Mouse (Mus musculus) WW6 (cell line): ENCODE results near the gene Kcnc1.

ENCODE experiments used
- DNase-seq: peaks from one replicate; pipeline ENCODE4 v3.0.0-alpha.2; 2013; ENCODE audit warnings: low read depth, low spot score

The Kcnc1 gene

DNA sequence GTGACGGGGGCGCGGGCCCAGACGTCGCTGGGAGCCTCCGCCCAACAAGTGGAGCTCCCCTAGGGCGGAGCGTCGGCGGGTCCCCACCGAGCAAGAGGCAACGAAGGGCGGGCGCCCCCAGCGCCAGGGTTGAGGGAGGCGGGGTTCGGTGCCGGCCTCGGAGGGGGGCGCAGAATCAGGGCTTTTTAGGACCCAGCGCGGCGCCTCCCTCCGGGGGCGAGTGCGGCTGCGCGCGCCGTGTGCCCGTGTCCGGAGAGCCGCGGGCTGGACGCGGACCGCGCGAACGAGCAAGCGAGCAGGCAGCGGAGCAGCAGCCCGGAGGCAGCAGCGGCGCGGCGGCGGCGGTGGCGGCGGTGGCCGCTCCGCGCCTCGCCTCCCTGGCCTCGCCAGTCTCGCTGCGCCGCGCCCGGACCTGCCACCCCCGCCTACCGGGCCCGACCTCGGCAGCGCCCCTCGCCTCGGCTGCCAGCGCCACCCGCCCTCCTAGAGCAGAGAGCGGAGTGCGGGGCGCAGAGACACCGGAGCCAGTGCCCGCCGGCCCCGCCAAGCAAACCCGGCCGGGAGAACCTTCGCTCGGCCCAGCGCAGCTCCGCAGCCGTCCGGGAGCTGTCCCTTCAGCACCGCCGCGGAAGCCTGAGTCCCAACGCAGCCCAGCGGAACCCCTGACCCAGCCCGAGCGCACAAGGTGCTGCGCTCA is at the start of gene Kcnc1:
Gene Kcnc1, plus strand, starts transcription at position 267 of the 697 bp plus-strand sequence.
- DNase-seq: peak; percentile 50

DNA sequence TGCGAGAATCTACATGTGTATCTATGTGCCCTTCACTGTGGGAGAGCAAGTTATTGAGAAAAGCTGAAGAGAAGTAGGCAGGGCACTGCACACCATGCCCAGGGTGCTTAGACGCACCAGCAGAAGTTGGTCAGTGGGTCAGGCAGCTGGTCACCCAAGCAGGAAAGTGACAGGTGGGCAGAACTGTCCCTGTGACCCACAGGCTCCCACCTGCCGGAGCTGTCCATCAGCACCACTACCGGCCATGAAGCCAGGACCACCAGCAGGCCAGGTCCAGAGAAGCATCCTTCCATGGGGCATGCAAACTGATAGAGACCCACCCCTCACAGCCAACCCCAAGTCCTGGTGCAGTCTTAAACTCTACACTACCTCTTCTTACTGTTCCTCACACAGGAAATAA is 48.6 kb upstream of the Kcnc1 start:
- DNase-seq: no peak

DNA sequence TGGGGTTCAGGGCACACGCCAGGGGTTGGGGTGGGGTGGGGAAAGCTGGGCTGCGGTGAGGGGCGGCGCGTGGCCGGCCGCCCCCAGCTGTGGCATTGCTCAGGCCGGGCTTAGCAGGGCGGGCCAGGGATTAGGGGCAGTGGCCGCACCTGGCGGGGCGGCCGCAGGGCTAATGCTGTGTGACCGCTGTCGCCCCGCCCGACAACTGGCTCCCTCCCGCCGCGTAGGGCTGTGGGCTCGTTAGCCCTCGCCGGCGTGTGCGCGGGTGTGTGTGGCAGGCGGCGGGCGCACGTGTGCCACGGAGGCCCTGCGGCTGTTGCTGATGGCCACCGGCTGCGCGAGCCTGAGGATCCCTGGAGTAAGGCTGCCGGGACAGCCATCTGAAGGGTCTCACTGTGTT is 47.5 kb upstream of the Kcnc1 start:
- DNase-seq: no peak

DNA sequence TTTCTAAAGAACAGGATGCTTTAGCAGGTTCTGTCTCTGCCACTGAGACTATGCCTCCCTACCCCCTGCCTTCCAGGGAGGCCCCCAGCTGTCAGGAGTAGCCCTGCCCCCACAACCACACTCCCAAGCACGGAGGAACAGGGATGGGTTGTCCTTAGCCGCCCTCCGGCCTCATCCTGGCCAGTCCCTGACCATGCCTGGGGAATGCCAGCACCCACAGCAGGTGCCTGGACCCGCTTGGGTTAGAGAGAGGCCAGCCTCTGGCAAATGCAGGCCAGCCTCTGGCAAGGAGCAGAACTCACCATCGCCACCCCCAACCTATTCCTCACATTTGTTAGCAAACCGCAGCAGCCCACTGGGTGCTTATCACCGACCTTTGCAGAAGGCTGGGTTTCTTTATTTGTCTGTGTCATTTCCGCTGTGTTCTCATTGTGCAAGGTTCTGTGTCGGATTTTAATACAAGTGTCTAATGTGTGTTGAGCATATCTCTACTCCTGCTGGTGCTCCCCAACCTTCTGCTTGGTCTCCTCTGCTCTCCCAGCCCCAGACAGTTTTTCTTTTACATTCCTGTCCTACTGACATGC is 46.1 kb upstream of the Kcnc1 start:
- DNase-seq: no peak

DNA sequence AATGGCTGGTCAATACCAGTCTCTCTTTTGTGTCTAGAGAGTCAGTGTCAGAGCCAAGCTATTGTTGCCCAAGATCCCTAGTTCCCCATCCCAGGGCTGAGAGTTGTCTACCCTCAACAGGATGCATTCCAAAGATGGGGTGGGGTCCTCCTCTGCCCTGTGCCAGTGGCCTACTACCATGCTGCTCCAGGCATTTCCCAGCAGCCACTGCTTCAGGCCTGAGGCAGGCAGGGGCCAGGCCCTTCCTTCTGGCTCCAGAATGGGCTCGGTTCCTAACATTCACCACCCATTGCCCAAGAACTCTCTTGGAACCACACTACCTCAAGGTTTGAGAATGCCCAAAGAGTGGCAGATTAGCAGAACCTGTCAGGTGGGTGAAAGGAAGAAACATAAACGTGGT is 43.5 kb upstream of the Kcnc1 start:
- no peak for DNase-seq

DNA sequence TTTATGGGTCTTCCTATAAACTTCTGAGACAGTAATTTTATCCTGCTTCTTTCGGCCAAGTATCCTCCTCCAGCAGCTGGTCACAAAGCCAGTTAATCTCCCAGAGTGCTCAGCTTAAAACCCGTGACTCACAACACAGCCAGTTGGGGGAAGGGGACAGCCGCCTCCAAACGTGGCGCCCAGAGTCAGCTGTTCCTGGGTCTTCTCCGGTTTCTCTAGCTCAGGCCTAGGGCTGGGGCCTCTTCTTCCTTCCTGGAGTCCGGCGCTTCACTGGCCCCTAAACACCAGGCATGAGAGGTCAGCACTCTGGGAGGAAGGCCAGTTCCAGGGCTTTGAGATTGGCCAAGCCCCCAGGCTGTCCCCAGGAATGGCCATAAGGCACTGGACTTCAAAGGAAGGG is 43.1 kb upstream of the Kcnc1 start:
- DNase-seq: no peak

DNA sequence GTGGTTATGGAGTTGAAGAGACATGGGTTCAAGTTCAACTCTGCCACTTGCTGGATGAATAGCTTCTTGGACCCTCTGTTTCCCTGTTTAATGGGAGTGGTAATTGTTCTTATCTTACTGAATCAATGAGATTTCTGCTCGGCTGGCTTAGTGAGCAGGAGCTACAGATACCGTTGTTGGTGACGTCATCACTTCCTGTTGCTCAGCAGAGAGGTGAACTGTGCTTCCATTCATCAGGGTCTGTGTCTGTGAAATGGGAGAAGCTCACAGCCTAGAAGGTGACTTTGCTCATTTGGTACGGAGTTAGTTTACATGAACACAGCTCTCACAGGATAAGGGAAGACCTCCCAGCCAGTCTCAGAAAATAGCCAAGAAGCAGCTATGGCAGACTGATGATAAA is 42.4 kb upstream of the Kcnc1 start:
- DNase-seq: no peak

DNA sequence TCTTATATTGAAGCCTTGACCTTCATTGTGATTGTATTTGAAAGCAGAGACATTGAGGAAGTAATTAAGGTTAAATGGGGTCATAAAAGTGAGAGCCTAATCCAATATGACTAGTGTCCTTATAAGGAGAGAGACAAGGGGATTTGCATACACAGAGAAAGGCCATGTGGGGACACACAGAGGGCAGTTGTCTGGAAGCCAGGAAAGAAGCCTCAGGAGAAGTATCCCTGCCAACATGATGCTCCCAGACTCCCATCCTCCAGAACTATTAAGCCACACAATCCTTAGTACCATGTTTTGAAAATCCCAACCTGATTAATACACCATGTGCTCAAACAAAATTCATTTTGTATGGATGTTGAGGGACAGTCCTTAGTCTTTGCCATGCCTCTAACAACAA is 34.5 kb upstream of the Kcnc1 start:
- DNase-seq: no peak

DNA sequence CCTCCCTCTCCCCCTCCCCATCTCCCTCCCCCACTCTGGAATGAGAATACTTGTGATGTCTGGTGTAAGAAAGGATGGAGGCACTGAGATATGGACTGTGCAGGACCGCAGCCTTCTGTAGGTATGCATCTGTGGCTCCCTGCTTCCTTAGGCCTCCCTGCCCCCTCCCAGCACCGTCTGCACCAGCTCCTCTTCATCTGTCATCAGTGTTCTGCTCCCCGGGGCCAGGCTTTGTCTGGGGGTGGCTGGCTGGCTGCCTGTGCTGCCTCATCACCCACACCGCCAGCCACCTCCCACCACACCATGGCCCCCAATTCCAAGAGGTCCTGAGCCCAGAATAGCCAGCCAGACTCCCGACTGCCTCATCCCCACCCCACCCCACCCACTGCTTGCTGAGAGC is 32.1 kb upstream of the Kcnc1 start:
- DNase-seq: no peak

DNA sequence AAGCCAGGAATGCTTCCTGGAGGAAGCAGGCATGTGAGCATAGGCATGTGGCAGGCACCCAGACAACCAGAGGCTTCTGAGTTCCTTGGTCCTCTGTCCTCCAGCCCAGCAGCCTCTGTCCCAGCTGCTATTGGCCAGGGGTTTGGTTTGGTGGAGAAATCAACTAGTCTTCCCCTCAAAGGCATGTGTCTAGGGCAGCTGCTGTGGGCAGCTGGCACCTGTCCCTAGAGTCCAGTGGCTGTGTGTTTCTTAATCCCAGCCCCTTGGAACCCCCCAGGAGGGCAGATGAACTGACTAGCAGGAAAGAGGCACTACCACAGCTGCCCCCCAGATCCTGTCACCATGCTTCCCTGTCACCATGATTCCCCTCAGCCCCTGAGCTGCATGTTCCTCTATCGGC is 30.5 kb upstream of the Kcnc1 start:
- no peak for DNase-seq

DNA sequence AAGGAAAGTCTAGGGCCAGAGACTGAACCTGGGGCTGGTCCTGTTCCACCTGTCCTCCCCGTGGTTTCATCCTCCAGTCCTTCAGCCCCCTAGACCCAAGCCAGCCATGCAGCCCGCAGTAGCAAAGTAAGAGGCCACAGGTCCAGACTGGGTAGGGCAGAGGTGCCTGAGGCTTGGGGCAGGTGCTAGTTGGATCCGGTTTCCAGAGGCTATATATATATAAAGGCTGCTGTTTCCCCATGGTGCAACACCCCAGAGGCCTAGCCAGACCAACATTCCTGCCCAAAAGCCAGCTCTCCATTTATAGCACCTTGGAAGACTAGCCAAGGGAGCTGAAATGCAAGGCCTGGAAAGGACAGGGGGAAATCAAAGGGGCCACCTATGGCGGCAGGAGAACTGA is 25.2 kb upstream of the Kcnc1 start:
- no peak for DNase-seq

DNA sequence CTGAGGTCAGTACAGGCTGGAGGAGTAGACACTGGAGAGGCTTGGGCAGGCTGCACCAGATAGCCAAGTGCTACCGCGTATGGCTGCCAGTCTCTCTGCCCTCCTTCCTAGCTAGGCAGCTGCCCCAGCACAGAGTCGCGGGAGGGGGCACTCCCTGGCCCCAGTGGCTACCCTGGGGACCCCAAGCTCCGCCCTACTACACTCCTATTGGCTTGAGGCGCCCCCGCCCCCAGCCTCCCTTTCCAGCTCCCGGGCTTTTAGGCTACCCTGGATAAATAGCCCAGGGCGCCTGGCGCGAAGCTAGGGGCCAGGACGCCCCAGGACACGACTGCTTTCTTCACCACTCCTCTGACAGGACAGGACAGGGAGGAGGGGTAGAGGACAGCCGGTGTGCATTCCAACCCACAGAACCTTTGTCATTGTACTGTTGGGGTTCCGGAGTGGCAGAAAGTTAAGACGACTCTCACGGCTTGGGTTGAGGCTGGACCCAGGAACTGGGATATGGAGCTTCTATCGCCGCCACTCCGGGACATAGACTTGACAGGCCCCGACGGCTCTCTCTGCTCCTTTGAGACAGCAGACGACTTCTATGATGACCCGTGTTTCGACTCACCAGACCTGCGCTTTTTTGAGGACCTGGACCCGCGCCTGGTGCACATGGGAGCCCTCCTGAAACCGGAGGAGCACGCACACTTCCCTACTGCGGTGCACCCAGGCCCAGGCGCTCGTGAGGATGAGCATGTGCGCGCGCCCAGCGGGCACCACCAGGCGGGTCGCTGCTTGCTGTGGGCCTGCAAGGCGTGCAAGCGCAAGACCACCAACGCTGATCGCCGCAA is 19.9 kb upstream of the Kcnc1 start, which contains the start of gene Myod1:
Gene Myod1, plus strand, starts transcription at position 303 of the 836 bp plus-strand sequence.
- no peak for DNase-seq

DNA sequence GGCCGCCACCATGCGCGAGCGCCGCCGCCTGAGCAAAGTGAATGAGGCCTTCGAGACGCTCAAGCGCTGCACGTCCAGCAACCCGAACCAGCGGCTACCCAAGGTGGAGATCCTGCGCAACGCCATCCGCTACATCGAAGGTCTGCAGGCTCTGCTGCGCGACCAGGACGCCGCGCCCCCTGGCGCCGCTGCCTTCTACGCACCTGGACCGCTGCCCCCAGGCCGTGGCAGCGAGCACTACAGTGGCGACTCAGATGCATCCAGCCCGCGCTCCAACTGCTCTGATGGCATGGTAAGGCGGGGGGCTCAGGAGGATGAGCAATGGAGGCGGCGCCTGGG is 19.3 kb upstream of the Kcnc1 start:
- peak; percentile 40 for DNase-seq

DNA sequence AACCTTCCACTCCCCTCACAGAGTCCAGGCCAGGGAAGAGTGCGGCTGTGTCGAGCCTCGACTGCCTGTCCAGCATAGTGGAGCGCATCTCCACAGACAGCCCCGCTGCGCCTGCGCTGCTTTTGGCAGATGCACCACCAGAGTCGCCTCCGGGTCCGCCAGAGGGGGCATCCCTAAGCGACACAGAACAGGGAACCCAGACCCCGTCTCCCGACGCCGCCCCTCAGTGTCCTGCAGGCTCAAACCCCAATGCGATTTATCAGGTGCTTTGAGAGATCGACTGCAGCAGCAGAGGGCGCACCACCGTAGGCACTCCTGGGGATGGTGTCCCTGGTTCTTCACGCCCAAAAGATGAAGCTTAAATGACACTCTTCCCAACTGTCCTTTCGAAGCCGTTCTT is 18.2 kb upstream of the Kcnc1 start:
- no peak for DNase-seq

DNA sequence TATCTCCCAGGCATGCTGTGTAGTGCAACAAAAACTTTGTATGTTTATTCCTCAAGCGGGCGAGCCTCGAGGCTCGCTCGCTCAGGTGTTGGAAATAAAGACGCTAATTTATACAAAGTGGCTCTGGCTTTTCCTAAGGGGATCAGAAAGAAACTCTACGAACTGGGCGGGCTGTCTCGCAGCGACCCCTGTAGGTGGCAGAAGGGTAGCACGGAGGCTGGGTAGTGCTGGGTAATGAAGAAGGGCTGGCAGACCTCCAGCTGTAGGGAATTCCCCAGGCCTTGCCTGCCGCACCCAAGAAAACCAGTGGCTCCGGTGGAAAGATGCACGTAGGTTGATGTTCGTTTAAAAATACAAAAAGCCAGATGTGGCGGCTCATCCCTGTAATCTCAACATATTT is 17.3 kb upstream of the Kcnc1 start:
- no peak for DNase-seq

DNA sequence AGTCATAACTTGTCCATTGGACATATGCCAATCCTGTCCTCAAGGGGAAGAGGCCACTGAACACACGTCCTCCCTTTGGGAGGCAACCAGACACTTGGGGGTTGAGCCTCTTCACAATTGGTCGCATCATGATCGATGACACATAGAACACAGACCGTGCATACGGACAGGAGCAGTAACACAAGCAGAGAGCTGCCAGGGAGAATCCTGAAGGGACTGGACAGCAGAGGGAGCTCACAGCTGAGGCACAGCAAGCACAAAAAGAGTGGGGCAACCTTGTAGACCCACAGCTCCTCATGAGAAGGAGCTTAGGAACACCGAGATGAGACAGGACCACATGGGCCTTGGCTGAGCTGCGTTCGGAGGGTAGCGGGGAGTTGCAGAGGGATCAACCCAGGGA is 15.7 kb upstream of the Kcnc1 start:
- no peak for DNase-seq

DNA sequence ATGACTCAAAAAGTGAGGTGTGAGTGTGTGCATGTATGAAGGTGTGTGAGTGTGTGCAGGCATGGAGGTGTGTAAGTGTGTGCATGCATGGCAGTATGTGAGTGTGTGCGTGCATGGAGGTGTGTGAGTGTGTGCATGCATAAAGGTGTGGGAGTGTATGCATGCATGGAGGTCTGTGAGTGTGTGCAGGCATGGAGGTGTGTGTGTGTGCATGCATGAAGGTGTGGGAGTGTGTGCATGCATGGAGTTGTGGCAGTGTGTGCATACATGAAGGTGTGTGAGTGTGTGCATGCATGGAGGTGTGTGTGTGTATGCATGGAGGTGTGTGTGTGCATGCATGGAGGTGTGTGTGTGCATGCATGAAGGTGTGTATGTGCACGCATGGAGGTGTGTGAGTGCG is 8.9 kb upstream of the Kcnc1 start:
- no peak for DNase-seq

DNA sequence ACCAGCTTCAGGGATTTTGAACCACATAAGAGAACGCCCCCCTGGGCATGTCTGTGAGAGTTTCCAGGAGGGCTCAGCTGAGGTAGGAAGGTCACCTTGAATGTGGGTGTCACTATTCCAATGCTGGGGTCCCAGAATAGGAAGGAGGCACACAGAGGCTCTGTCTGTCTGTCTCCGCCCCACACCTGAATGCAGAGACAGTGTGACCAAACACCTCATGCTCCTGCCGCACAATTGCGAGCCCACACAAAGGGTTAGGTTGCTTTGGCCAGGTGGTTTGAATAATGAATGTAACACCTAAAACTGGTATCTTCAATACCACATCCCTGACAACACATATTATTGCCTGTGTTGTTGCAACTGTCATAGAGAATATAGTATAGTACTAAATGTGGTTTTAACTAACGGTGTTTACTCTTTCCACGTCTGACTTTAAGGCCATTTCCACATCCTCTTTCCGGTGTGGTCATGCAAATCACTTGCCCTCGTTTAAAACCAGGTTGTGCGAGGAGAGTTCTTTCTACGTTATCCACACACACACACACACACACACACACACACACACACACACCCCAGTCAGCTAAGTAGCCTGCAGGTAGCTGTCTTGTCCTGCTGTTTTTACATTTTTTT is 6.7 kb upstream of the Kcnc1 start:
- no peak for DNase-seq

DNA sequence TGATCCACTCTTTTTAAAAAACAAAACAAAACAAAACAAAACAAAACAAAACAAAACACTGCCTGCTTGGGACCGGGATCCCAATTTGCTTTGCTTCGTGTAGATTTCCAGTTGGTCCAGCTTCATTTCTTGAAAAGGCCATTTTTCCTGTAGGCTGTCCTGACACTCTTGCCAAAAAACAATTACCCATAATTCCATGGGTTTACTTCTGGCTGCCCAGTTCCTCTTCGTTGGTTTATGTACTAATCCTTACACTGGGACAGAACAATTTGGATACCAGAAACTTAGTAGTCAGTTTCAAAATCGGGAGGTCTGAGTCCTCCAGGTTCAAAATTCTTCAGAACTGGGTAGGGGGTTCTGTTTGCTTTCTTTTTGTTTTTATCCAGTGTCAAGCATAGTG is 6.1 kb upstream of the Kcnc1 start:
- no peak for DNase-seq

DNA sequence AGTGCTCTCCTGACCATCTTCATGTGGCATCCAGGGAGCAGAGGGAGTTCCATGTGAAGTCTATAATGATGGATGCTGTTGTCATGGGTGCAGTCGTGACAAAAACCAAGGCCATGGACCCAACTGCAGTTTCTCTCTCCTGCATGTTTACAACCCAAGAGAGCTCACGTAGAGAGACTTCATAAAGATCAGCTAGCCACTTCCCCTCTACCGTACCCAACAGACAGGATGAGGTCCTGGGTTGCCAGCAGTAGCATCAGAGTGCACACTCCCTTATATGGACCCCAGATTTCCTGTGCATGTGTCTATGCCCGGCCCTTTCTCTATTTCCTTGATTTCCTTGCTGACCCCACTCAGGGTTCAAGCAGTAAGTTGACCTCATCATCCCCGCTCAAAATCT is 4.6 kb upstream of the Kcnc1 start:
- DNase-seq: no peak

DNA sequence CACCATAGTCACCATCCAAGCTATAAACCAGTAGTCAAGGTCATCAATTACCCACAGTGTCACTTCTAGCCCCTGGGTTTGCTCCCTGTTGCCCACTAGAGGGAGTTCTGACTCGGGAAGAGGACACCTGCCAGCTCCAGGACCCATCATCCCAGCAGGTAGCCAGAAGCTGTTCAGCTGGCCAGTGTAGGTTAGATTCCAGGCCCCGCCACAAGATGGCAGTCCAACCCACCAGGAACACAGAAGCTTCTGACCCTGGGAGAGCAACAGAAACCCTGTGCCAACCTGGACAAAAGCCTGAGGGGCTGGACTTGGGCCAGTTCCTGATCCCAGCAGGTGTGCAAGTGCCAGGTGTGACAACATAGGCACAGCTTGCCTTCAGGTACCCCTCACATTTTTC is 3.2 kb upstream of the Kcnc1 start:
- DNase-seq: peak; percentile 78

DNA sequence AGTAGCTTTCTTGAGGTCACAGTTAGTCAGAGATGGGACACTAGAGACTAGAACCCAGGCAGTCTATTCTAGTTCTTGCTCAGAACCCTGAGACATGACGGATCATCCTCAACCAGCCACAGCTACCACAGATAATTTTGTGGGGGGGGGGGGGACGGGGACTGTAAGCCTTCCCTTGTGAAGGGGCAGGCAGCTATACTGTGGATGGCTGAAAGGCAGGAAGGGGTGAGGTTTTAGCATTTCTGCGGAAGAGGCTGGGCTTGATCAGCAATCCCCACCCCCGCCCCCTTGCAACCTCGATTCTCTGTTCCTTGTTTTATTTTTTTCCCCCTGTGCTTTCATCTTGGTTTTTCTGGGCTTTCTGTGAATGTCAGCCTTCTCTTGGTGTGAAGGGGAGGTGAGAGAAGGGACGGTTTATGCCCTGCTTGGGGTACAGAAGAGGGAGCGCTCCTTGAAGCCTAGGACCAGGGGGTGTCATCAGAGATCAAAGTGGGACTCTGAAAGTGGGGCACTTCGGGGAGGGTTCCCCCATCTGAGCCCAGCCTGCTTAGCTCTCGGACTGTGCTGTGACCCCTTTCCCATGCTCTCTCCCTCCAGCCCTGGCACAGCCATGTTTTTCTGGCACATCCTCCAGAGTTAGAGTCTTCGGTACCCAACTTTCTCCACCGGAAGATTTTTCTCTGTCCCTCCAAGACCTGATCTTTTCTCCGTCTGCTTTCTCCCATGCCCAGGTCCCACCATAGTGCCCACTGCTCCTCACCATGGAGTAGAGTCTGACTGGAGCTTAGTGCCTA is 2.4 kb upstream of the Kcnc1 start:
- no peak for DNase-seq
